Mouse (Mus musculus) E14TG2a.4 (cell line): ENCODE measurements at regions not wholly inside any gene's neighbourhood (a gene's known extent, or its start where the extent isn't known, plus 50 kb on each side); places are given as distances from the start of the nearest gene placed in this dataset.

Experiments used
- H3K27me3 ChIP-seq: 2 replicates; pipeline ENCODE4 v1.6.1; 2014; ENCODE audit warnings: low read length, control low read depth; ENCODE audit not compliant: insufficient read depth
- H3K36me3 ChIP-seq: 2 replicates; pipeline ENCODE4 v1.6.1; 2014; ENCODE audit warnings: low read length, control low read depth; ENCODE audit not compliant: insufficient read depth
- H3K4me1 ChIP-seq: replicated peaks from 2 replicates; pipeline ENCODE4 v1.6.1; 2014; ENCODE audit warnings: low read depth, low read length, control low read depth
- H3K4me3 ChIP-seq: replicated peaks from 2 replicates; pipeline ENCODE4 v1.5.1; 2014; ENCODE audit warnings: mild to moderate bottlenecking, low read length
- H3K9me3 ChIP-seq: 2 replicates; pipeline ENCODE4 v1.6.1; 2014; ENCODE audit warnings: low read length, control low read depth
- CTCF ChIP-seq: conservative IDR thresholded peaks from 2 replicates; pipeline ENCODE4 v1.5.1; 2014; ENCODE audit warnings: low read length
- NANOG ChIP-seq: IDR thresholded peaks from 2 replicates; pipeline ENCODE4 v1.6.1; 2014; ENCODE audit warnings: borderline replicate concordance, low read length, mixed read lengths
- POU5F1 ChIP-seq: IDR thresholded peaks from 2 replicates; pipeline ENCODE4 v1.6.1; 2014; ENCODE audit warnings: low read length, borderline replicate concordance

- Histone ChIP-seq H3K9me3 (no peaks in the 10 kb centered on the region), H3K4me3 (no peak overlapping the region), H3K4me1 (no peaks in the 10 kb centered on the region), H3K36me3 (no peaks in the 10 kb centered on the region), H3K27me3 (no peaks in the 10 kb centered on the region)
- TF ChIP-seq CTCF, result no peak
- TF ChIP-seq POU5F1, result no peak
- TF ChIP-seq NANOG, result no peak
Observed at GRCm38 (mm10) chr14:102674635-102675034, 307.8 kb downstream of the Kctd12 start.

- H3K4me3 ChIP-seq, result no peak overlapping the region
- H3K36me3 ChIP-seq, result no peaks in the 10 kb centered on the region
- no peaks in the 10 kb centered on the region for H3K27me3 ChIP-seq
- H3K9me3 ChIP-seq, result no peaks in the 10 kb centered on the region
- H3K4me1 ChIP-seq, result no peaks in the 10 kb centered on the region
- no peak for TF ChIP-seq NANOG
- TF ChIP-seq CTCF, result no peak
- TF ChIP-seq POU5F1, result no peak
Observed at GRCm38 (mm10) chr14:102673724-102674123, 308.7 kb downstream of the Kctd12 start.

- TF ChIP-seq POU5F1 (no peak), NANOG (no peak), CTCF (no peak)
- H3K27me3 ChIP-seq, result no peaks in the 10 kb centered on the region
- no peaks in the 10 kb centered on the region for H3K36me3 ChIP-seq
- H3K4me1 ChIP-seq, result no peaks in the 10 kb centered on the region
- H3K9me3 ChIP-seq, result peaks cover 16% of the 10 kb centered on the region
- no peak overlapping the region for H3K4me3 ChIP-seq
Observed at GRCm38 (mm10) chr14:102663240-102663639, 319.2 kb downstream of the Kctd12 start.

- no peak overlapping the region for H3K4me3 ChIP-seq
- H3K9me3 ChIP-seq, result peaks cover 12% of the 10 kb centered on the region
- TF ChIP-seq POU5F1 (no peak), NANOG (no peak), CTCF (no peak)
- no peaks in the 10 kb centered on the region for H3K27me3 ChIP-seq
- no peaks in the 10 kb centered on the region for H3K36me3 ChIP-seq
- H3K4me1 ChIP-seq, result no peaks in the 10 kb centered on the region
Observed at GRCm38 (mm10) chr14:102660351-102660750, 322.1 kb downstream of the Kctd12 start.

GRCm38 (mm10) chr14:102656235-102656634, 326.2 kb downstream of the Kctd12 start:
- no peaks in the 10 kb centered on the region for H3K36me3 ChIP-seq
- no peak overlapping the region for H3K4me3 ChIP-seq
- H3K4me1 ChIP-seq, result no peaks in the 10 kb centered on the region
- H3K27me3 ChIP-seq, result no peaks in the 10 kb centered on the region
- no peak for TF ChIP-seq CTCF
- H3K9me3 ChIP-seq, result peaks cover 12% of the 10 kb centered on the region

- Histone ChIP-seq H3K9me3 (no peaks in the 10 kb centered on the region), H3K36me3 (no peaks in the 10 kb centered on the region), H3K27me3 (no peaks in the 10 kb centered on the region), H3K4me1 (no peaks in the 10 kb centered on the region), H3K4me3 (no peak overlapping the region)
- TF ChIP-seq POU5F1 (no peak), CTCF (no peak)
Observed at GRCm38 (mm10) chr14:102629601-102630000, 352.8 kb downstream of the Kctd12 start.

- H3K9me3 ChIP-seq, result no peaks in the 10 kb centered on the region
- H3K36me3 ChIP-seq, result no peaks in the 10 kb centered on the region
- no peak for TF ChIP-seq CTCF
- no peak for TF ChIP-seq POU5F1
- TF ChIP-seq NANOG, result no peak
- H3K27me3 ChIP-seq, result no peaks in the 10 kb centered on the region
- H3K4me1 ChIP-seq, result no peaks in the 10 kb centered on the region
- H3K4me3 ChIP-seq, result no peak overlapping the region
Observed at GRCm38 (mm10) chr14:102621546-102621945, 360.9 kb downstream of the Kctd12 start.

GRCm38 (mm10) chr14:102619056-102619455, 363.4 kb downstream of the Kctd12 start:
- H3K4me3 ChIP-seq, result no peak overlapping the region
- no peaks in the 10 kb centered on the region for H3K27me3 ChIP-seq
- no peaks in the 10 kb centered on the region for H3K9me3 ChIP-seq
- H3K4me1 ChIP-seq, result no peaks in the 10 kb centered on the region
- H3K36me3 ChIP-seq, result no peaks in the 10 kb centered on the region
- TF ChIP-seq NANOG, result no peak
- no peak for TF ChIP-seq POU5F1
- TF ChIP-seq CTCF, result no peak

- no peak for TF ChIP-seq CTCF
- Histone ChIP-seq H3K4me3 (no peak overlapping the region), H3K27me3 (no peaks in the 10 kb centered on the region), H3K36me3 (no peaks in the 10 kb centered on the region), H3K9me3 (no peaks in the 10 kb centered on the region), H3K4me1 (no peaks in the 10 kb centered on the region)
Observed at GRCm38 (mm10) chr14:102615588-102616309, 366.7 kb downstream of the Kctd12 start.
